Mouse (Mus musculus) lung, embryonic 15.5 days (tissue): ENCODE results near the gene Dynlt1f. TPM values are rescaled to one million over a fixed set of nuclear protein-coding genes. Genes with fewer than 3 reads are reported as not detected.
A peak's percentile ranks its signal among the peaks of the same experiment; 100 is the strongest.
"Not testable (repeated sequence)": the region's sequence is repeated elsewhere in the genome, so short reads cannot be mapped to it uniquely, and the experiment has no call there.

ENCODE experiments used
- ATAC-seq: fragments of 200-750 bp; cut with Nextera tagmentation; 2 replicates; pipeline ENCODE4 v1.8.0; 2017; ENCODE audit warnings: moderate number of reproducible peaks, borderline replicate concordance; ENCODE audit not compliant: low FRiP score, low TSS enrichment; ENCODE audit errors: extremely low read depth
- H3K27ac ChIP-seq: fragments of 300-500 bp; sonication (generic); 2 replicates; pipeline ENCODE4 v1.5.1; 2015; ENCODE audit warnings: moderate library complexity, mild to moderate bottlenecking, inconsistent platforms
- H3K27me3 ChIP-seq: fragments of 300-500 bp; sonication (generic); 2 replicates; pipeline ENCODE4 v1.6.1; 2015; ENCODE audit warnings: inconsistent platforms
- H3K36me3 ChIP-seq: fragments of 300-500 bp; sonication (generic); 2 replicates; pipeline ENCODE4 v1.6.1; 2015; ENCODE audit warnings: inconsistent platforms
- H3K4me1 ChIP-seq: fragments of 300-500 bp; sonication (generic); 2 replicates; pipeline ENCODE4 v1.6.1; 2015; ENCODE audit warnings: inconsistent platforms
- H3K4me2 ChIP-seq: fragments of 300-500 bp; sonication (generic); 2 replicates; pipeline ENCODE4 v1.6.1; 2015; ENCODE audit warnings: inconsistent platforms, mild to moderate bottlenecking, moderate library complexity
- H3K4me3 ChIP-seq: fragments of 300-500 bp; sonication (generic); 2 replicates; pipeline ENCODE4 v1.5.1; 2015; ENCODE audit warnings: mild to moderate bottlenecking, inconsistent platforms
- H3K9ac ChIP-seq: fragments of 300-500 bp; sonication (generic); 2 replicates; pipeline ENCODE4 v1.6.1; 2015; ENCODE audit warnings: inconsistent platforms
- H3K9me3 ChIP-seq: fragments of 300-500 bp; sonication (generic); 2 replicates; pipeline ENCODE4 v1.6.1; 2016; ENCODE audit warnings: inconsistent platforms
- WGBS: fragments of 180-500 bp; shearing (Covaris S2); methylation state at CpG from one replicate; pipeline ENCODE4 v1.1.7; 2015; 5-methylcytosine and 5-hydroxymethylcytosine counted together
- polyA plus RNA-seq: library from polyadenylated mRNA; unstranded; fragments of >200 nt; fragmentation: Nextera tagmentation; extraction: Ambion mirVana; gene quantifications from 2 replicates; pipeline ENCODE4 v1.2.1, GENCODE M21; 2015

Dynlt1f gene
- polyA plus RNA-seq, 1 experiment from 2014 or later = 261 TPM

DNA sequence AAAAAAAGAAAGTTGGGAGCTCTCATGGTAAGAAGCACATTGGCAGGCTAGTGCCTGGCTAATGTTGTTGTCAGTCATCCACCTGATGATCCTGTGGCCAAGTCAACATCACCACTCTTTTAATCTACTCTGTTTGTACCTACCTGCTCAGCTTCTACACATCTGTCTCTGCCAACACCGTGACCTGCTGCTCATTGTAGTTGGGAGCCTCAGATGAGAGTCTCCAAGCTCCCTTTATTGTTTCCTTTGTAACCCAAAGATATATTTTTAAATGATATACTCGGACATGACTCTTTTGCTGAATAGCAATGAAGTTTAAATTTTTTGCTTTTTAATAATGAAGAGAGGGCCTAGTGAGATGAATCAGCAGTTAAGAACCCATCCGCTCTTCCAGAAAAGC, 771 bp upstream of the Dynlt1f start:
- not testable (repeated sequence) for H3K4me2 ChIP-seq, H3K36me3 ChIP-seq, H3K9ac ChIP-seq, H3K27ac ChIP-seq, H3K4me3 ChIP-seq, H3K4me1 ChIP-seq, ATAC-seq, H3K9me3 ChIP-seq, H3K27me3 ChIP-seq
- 87% methylated on average over 1 of the region's 3 CpGs for WGBS

DNA sequence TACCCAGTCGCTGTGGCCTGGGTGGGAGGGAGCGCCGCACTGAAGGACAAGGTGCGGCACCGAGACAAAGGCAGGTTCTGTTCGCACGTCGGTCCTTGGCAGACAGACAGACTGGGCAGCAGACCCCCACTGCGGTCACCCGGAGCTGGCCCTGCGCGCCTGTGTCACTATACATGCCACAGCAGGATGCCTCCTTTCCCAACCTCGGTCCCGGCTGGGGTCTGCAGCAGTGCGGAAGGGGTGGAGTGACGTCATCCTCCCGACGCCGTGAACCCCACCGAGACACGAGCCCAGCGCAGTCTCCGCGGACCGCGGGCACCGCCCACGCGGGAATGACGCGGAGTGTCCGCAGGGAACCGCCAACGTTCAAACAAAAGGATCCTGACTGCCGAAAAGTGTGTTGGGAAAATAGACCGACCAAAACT, 601 bp downstream of the Dynlt1f start:
- H3K36me3 ChIP-seq, H3K9me3 ChIP-seq, H3K4me1 ChIP-seq, H3K27me3 ChIP-seq: not testable (repeated sequence)
- peak; percentile 85 for ATAC-seq
- H3K4me2 ChIP-seq = peak overlapping the region; percentile 59
- H3K4me3 ChIP-seq = peak overlapping the region; percentile 56
- WGBS = under 1% methylated on average over 36 of the region's 36 CpGs
- peak overlapping the region; percentile 62 for H3K9ac ChIP-seq
- H3K27ac ChIP-seq = peak overlapping the region; percentile 87

DNA sequence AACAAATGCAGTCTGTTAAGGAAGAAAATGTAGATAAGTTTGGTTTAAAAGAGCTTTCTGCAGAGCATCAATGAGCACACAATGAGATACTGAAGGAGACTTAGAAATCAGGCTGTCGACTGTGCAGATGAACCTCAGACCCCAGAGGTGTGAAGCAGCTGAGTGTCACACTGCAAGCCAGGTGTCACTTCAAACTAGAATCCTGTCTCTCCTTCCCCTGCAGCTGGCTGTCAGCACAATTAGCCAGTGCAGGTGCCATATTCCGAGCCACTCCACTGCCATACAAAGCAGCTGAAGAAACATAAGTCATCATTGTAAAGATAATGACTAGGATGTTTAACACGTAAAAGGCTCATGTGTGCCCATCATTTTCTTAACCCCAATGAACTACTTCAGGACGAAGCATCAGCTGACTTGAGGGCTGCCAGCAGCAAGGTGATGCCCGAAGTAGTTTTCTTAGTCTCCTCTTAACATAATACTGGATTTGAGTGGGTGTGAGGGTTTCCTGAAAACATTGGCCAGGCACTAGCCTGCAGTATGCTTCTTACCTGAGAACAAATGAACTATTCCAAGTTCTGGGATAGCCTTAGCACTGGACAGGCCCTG, 2.3 kb downstream of the Dynlt1f start:
- H3K4me1 ChIP-seq, H3K4me3 ChIP-seq, H3K27ac ChIP-seq, ATAC-seq, H3K4me2 ChIP-seq, H3K36me3 ChIP-seq, H3K9me3 ChIP-seq, H3K9ac ChIP-seq, H3K27me3 ChIP-seq: not testable (repeated sequence)
- WGBS = 73% methylated on average over 4 of the region's 5 CpGs

DNA sequence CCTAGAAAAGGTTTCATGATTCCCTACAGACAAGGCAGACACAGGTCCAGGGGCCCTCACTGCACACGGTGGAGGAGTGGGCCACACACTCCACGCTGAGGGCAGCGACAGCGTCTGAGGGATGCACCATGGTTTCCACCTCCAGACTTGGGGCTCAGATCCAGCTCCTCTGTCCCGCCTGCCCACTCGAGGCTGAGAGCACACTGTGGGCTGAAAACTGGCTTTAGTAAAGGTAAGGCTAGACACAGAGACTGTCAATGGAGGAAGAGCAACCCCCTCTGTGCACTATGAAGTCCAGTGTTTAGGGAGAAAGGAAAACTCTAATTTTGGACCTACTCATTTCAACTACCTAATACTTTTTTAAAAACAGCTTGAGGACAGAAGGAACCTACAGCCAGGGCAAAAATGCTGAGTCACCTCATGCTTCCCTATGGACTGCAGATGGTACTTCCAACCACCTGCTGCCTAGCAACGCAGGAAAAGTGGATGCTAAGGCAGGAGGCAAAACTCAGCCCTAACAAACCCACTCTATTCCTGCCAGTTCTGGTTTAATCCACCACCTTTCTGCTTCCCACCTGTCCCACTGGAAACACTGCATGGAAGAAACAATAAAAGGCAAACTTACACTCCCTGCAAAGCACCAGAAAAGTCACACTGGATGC, 4.7 kb downstream of the Dynlt1f start:
- H3K4me1 ChIP-seq, H3K27ac ChIP-seq, H3K4me3 ChIP-seq, H3K27me3 ChIP-seq, H3K36me3 ChIP-seq, H3K9me3 ChIP-seq, H3K9ac ChIP-seq, H3K4me2 ChIP-seq, ATAC-seq: not testable (repeated sequence)
- 87% methylated on average over 6 of the region's 7 CpGs for WGBS

DNA sequence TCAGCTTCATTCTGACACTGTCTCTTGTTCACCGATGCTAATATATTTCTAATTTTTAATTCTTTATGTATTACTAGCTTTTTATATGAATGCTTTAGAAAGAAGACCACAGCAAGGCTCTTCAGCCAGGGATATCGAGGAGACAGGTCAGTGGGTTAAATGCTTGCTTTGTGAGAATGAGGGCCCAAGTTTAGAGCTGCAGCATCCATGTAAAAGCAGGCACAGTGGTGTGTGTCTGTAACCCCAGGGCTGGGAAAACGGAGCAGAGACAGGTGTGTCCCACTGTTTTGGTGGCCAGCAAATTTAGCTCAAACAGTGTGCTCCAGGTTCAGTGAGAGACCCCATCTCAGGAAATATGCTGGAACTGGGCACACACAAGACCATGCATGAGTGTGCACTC, 8.2 kb downstream of the Dynlt1f start:
- not testable (repeated sequence) for ATAC-seq, H3K27ac ChIP-seq, H3K4me1 ChIP-seq, H3K4me2 ChIP-seq, H3K4me3 ChIP-seq, H3K36me3 ChIP-seq, H3K9ac ChIP-seq, H3K9me3 ChIP-seq, H3K27me3 ChIP-seq
- WGBS = 92% methylated on average over 3 of the region's 3 CpGs

DNA sequence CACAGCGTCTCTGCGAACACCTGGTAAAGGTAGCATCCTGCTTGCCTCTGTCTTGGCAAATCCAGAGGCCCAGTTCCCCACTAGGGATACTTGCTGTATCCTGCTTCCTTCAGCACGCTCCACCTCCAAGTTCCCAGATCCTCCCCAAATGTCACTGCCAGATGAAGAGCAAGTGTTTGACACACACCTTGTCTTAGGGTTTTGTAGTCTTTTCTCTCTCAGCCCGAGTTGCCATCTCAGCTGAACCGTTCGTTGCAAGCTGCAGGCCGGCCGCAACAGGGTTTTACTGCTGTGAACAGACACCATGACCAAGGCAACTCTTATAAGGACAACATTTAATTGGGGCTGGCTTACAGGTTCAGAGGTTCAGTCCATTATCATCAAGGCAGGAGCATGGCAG, 8.9 kb downstream of the Dynlt1f start:
- H3K27ac ChIP-seq, H3K4me1 ChIP-seq, H3K9ac ChIP-seq, H3K4me3 ChIP-seq, H3K9me3 ChIP-seq, H3K36me3 ChIP-seq, ATAC-seq, H3K4me2 ChIP-seq, H3K27me3 ChIP-seq: not testable (repeated sequence)
- 93% methylated on average over 8 of the region's 8 CpGs for WGBS

DNA sequence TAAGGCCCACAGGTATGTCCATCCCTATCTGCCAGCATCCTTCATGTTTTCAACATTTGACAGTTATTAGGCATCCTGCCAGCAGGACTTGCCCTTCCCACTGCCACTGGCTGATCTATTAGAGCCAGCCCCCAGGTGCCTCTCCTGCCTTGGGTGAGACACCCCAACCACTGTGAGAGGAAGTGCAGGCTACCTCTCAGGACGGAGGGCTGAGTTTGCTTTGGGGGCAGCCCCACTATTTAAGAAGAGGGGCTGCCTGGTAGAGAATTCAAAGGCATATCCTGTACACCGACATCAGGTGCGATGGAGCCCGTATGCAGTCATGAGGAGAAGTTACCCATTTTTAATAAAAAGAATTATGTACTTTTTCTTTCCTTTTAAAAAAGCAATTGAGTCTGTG, 10.0 kb downstream of the Dynlt1f start:
- not testable (repeated sequence) for H3K4me3 ChIP-seq, H3K4me2 ChIP-seq, H3K9ac ChIP-seq, ATAC-seq, H3K4me1 ChIP-seq, H3K36me3 ChIP-seq, H3K27ac ChIP-seq, H3K27me3 ChIP-seq, H3K9me3 ChIP-seq
- 82% methylated on average over 4 of the region's 4 CpGs for WGBS

DNA sequence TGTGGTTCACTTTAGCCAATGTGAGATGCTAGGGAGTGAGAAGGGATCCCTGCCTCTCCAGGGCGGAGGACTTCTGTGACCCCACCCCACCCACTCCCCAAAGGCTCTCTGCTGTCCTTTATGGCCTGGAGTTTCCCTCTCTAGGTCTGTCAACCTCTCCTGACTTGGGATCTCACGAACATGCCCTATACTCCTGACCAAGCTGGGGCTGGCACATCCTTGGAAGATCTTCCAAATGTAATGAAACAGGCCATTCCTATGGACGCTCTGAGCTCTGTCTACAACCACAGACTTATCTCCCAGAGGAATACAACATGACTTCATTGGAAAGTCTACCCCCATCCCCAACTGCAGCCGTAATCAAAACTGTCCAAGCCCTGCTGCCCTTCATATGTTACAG, 11.0 kb downstream of the Dynlt1f start:
- not testable (repeated sequence) for H3K4me3 ChIP-seq, H3K36me3 ChIP-seq, H3K9me3 ChIP-seq, H3K27me3 ChIP-seq, H3K4me2 ChIP-seq, ATAC-seq, H3K9ac ChIP-seq, H3K4me1 ChIP-seq, H3K27ac ChIP-seq
- 81% methylated on average over 4 of the region's 4 CpGs for WGBS

DNA sequence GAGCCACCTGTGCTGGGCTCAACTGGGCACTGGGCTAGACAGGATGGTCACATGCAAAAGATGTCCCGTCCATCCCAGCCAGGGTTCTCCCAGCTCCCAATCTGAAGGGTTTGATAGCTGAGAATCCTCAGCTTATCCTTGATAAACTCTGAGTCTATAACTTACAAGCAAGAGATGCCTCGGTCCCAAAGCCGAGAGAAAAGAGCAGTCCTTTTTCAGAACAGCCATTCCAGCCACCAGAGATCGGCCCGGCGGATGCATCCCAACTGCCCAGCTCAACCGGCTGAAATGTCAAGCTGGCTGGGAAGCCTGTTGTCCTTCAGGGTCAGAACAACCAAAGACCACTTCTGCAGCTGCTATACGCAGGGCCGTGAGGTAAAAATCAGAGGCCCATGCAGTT, 11.5 kb downstream of the Dynlt1f start:
- not testable (repeated sequence) for H3K27ac ChIP-seq, H3K27me3 ChIP-seq, H3K4me1 ChIP-seq, ATAC-seq, H3K36me3 ChIP-seq, H3K4me3 ChIP-seq, H3K9me3 ChIP-seq, H3K4me2 ChIP-seq, H3K9ac ChIP-seq
- WGBS = 77% methylated on average over 9 of the region's 9 CpGs

DNA sequence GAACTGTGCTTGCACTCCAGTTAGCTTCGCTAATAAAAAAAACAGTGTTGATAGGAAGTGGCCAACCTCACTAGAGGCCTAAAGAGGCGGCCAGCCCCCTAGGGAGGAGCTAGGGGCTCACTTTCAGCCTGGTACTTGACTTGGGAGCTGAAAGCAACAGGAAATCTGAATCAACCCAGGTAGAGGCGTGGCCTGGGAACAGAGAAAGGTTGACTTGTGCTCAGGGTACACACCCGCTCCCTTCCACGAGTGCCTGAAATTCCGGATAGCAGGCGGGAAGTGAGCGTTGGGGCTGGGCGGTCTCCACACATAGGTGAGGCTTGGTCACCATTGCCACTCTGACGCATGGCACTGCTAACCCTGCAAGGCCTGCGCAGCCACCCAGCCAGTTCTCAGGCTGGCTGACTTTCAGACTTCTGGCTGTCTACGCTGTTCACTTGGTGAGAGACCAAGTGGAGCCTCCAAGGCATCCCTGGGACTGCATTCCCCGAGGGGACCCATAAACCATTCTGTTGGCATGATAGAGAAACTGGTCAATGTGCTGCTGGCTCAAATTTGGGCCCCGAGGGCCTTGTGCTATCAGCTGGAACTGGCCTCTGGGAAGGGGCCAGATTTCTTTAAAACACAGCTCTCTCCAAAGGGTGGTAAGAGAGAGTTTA, 14.8 kb downstream of the Dynlt1f start:
- WGBS = 62% methylated on average over 14 of the region's 14 CpGs
- not testable (repeated sequence) for H3K9me3 ChIP-seq, H3K4me1 ChIP-seq, H3K27me3 ChIP-seq, H3K4me3 ChIP-seq, H3K36me3 ChIP-seq, H3K4me2 ChIP-seq, H3K9ac ChIP-seq
- peak; percentile 85 for ATAC-seq
- H3K27ac ChIP-seq = peak overlapping the region; percentile 71

DNA sequence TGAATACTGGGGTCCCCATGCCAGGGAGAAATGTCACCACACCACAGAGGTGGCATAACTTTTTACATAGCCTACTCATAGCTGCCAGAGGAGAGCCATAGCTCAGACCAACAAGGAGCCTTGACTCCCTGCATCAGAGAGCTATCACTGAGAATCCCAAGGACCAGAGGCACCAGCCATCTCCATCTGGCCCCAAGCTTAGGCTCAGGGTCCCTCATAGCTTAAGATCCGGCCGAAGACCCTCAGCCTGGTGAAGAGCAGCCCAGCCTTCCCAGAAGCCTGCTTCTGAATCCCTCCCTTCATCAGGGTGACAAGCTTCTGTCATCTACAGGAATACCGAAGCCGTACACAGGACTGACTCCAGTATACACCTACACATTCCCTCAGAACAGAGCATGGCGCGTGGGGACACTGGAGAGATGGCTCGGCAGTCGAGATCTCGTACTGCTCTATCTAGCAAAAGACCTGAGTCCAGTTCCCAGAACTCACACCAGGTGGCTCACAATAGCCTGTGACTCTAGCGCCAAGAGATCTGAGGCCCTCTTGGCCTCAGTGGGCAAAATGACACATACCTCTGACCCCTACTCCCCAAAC, 15.6 kb downstream of the Dynlt1f start:
- 83% methylated on average over 10 of the region's 10 CpGs for WGBS
- not testable (repeated sequence) for H3K27ac ChIP-seq, H3K27me3 ChIP-seq, H3K9me3 ChIP-seq, H3K36me3 ChIP-seq, H3K4me1 ChIP-seq, H3K9ac ChIP-seq, H3K4me2 ChIP-seq, H3K4me3 ChIP-seq, ATAC-seq

DNA sequence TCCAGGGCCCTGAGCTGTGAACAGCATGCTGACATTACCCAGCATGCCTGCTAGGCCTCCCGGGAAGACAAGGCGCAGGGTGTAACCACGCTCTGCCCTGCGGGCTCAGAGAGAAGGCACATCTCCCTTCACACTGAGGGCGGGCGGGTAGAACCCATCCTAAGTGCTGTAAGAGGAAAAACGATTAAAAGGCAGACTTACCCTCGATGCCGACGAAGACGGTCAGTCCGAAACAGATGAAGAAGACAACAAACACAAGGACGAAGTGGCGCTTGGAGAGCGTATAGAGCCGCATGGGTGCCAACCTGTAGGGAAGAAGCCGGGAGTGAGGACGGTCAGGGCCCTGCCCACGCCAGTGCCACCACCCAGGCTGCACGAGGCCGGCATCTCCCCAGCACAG, 16.2 kb downstream of the Dynlt1f start:
- not testable (repeated sequence) for H3K9me3 ChIP-seq, H3K4me3 ChIP-seq, H3K4me2 ChIP-seq, H3K27ac ChIP-seq, H3K27me3 ChIP-seq, H3K36me3 ChIP-seq, ATAC-seq, H3K9ac ChIP-seq, H3K4me1 ChIP-seq
- 90% methylated on average over 18 of the region's 21 CpGs for WGBS
